Mouse (Mus musculus): ENCODE measurements around the gene Spg20. TPM values are rescaled to one million over a fixed set of nuclear protein-coding genes. Genes with fewer than 3 reads are reported as not detected.

Gene Spg20
- 18.7 and 21.3 TPM in 2 replicates for polyA plus RNA-seq (2015; fragmentation: Nextera tagmentation; extraction: Ambion mirVana)

GRCm38 (mm10) chr3:55111935-55112709 is at the start of gene Spg20:
Gene Spg20 (plus strand): TSS chr3:55112108.
- TF ChIP-seq EP300 (IDR thresholded peaks at IDR 0.05) = no peak
- peak; percentile 97 for TF ChIP-seq CTCF (IDR thresholded peaks at IDR 0.05)
- Histone ChIP-seq H3K27me3 (replicated peaks; ENCODE audit: insufficient read depth, low read length) (no peaks in the 10 kb centered on the region), H3K4me1 (ENCODE audit: insufficient read depth, low read depth, low read length) (peaks cover 9% of the 10 kb centered on the region; the same call in 1 of the 2 replicates), H3K36me3 (ENCODE audit: insufficient read depth, low read length) (no peaks in the 10 kb centered on the region), H3K9me3 (ENCODE audit: low read length) (no peaks in the 10 kb centered on the region), H3K9ac (replicated peaks; ENCODE audit: low read depth) (peak within 1 kb of the TSS; percentile 93), H3K4me3 (ENCODE audit: low read depth, low read length) (peak within 1 kb of the TSS; percentile 85), H3K4me2 (replicated peaks; ENCODE audit: low read depth, low read length) (peak within 1 kb of the TSS; percentile 72), H3K27ac (ENCODE audit: low read length) (peak within 1 kb of the TSS; percentile 90)
- DNase-seq (ENCODE audit: low spot score) (peak; percentile 95), ATAC-seq (peak; percentile 96)
- WGBS = under 1% methylated on average over 58 of the region's 58 CpGs

DNA sequence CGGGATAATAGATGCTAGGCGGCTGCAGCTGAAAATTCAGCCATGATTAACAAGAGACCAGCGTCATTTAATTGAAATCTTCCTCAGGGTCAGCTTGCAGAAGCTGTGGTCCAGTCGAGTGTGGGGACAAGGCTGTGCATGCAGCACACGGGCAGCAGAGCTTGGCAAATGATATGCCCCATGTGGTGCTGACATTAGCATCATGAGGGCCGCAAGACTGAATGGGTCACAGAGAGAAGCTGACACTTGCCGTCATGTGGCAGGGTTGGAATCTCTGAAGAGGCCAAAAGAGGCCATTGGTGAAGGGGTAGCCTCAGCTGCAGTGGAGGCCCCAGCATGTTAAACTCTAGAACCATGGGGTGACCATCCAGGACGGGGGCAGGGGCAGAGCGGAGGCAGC is 49.3 kb upstream of the Spg20 start:
- Histone ChIP-seq H3K27me3 (replicated peaks; ENCODE audit: insufficient read depth, low read length) (no peaks in the 10 kb centered on the region), H3K9ac (replicated peaks; ENCODE audit: low read depth) (no peak overlapping the region), H3K27ac (ENCODE audit: low read length) (no peak overlapping the region), H3K4me3 (ENCODE audit: low read depth, low read length) (no peak overlapping the region), H3K4me2 (replicated peaks; ENCODE audit: low read depth, low read length) (no peak overlapping the region), H3K36me3 (ENCODE audit: insufficient read depth, low read length) (no peaks in the 10 kb centered on the region), H3K4me1 (ENCODE audit: insufficient read depth, low read depth, low read length) (no peaks in the 10 kb centered on the region), H3K9me3 (ENCODE audit: low read length) (no peaks in the 10 kb centered on the region)
- no peak for DNase-seq (ENCODE audit: low spot score)
- TF ChIP-seq CTCF (IDR thresholded peaks at IDR 0.05) (no peak), EP300 (IDR thresholded peaks at IDR 0.05) (no peak)
- WGBS = 70% methylated on average over 9 of the region's 9 CpGs
- ATAC-seq = no peak

DNA sequence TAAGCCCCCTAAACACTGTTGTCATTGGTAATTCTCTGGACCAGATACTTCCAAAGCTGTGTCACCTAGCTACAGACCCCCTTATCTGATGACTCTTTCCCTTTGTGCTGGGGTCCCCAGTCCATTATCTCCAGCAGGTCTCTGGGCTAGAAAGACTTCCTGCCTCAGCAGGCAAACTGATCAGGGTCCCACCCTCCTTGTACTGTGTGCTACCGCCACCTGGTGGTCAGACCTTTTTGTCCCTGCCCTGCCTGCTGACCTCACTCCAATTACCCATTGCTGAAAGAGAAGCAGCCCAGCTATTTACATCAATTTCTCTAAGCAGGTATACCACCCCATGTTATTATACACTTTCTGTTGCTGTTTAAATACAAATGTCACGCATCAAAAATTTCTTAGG is 47.5 kb upstream of the Spg20 start:
- no peaks in the 10 kb centered on the region for H3K27me3 ChIP-seq (replicated peaks; ENCODE audit: insufficient read depth, low read length)
- H3K4me3 ChIP-seq (ENCODE audit: low read depth, low read length) = no peak overlapping the region
- DNase-seq (ENCODE audit: low spot score) = peak; percentile 56
- 10% methylated on average over 2 of the region's 2 CpGs for WGBS
- no peak overlapping the region for H3K27ac ChIP-seq (ENCODE audit: low read length)
- ATAC-seq = peak; percentile 44; the same call in 1 of the 2 replicates
- H3K4me2 ChIP-seq (replicated peaks; ENCODE audit: low read depth, low read length) = no peak overlapping the region
- no peaks in the 10 kb centered on the region for H3K9me3 ChIP-seq (ENCODE audit: low read length)
- H3K36me3 ChIP-seq (ENCODE audit: insufficient read depth, low read length) = no peaks in the 10 kb centered on the region
- TF ChIP-seq EP300 (IDR thresholded peaks at IDR 0.05) (no peak), CTCF (IDR thresholded peaks at IDR 0.05) (peak; percentile 89)
- no peaks in the 10 kb centered on the region for H3K4me1 ChIP-seq (ENCODE audit: insufficient read depth, low read depth, low read length)
- no peak overlapping the region for H3K9ac ChIP-seq (replicated peaks; ENCODE audit: low read depth)

DNA sequence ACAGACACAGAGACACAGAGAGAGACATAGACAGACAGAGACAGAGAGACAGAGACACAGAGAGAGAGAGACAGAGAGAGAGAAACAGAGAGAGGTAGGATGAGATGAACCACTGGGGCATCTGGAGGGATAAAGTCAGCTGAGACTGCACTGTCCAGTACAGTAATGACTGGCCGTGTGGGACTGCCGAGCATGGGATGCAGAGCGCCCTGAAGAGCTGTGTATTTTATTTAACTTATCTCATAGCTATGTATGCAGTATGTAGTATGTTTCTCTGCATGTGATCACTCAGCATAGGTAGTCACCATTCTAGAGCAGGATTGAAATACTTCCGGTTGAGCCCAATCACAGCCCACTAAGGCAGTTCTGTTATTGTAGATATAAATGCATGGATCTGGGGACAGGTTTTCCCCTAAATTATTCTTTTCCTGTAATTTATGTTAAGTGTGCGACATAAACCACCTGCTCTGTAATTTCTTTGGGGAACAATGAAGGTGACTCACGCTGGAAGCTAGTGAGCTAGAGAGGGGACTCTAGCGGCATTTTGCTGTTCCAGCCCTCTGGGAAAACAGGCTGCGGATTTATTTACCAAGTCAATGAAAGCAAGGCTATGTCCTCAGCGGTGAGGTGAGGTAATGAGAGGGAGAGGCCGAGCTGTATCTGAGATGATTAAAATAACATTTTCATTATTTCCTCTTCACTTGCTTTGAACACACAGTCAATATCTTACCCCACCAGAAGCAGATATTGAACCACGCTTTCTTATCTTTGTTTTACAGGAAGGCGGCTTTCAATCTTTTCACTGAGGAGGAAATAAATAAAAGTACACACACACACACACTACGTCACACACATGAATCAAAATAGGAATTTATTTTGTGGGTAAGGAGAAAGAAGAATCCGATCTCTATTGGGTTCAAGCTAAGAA is 45.9 kb upstream of the Spg20 start:
- ATAC-seq = no peak
- no peak for TF ChIP-seq CTCF (IDR thresholded peaks at IDR 0.05)
- TF ChIP-seq EP300 (IDR thresholded peaks at IDR 0.05) = no peak
- Histone ChIP-seq H3K36me3 (ENCODE audit: insufficient read depth, low read length) (no peaks in the 10 kb centered on the region), H3K9ac (replicated peaks; ENCODE audit: low read depth) (no peak overlapping the region), H3K9me3 (ENCODE audit: low read length) (no peaks in the 10 kb centered on the region), H3K4me2 (replicated peaks; ENCODE audit: low read depth, low read length) (no peak overlapping the region), H3K27ac (ENCODE audit: low read length) (no peak overlapping the region), H3K27me3 (replicated peaks; ENCODE audit: insufficient read depth, low read length) (no peaks in the 10 kb centered on the region), H3K4me3 (ENCODE audit: low read depth, low read length) (no peak overlapping the region), H3K4me1 (ENCODE audit: insufficient read depth, low read depth, low read length) (no peaks in the 10 kb centered on the region)
- 46% methylated on average over 14 of the region's 14 CpGs for WGBS
- DNase-seq (ENCODE audit: low spot score) = no peak

DNA sequence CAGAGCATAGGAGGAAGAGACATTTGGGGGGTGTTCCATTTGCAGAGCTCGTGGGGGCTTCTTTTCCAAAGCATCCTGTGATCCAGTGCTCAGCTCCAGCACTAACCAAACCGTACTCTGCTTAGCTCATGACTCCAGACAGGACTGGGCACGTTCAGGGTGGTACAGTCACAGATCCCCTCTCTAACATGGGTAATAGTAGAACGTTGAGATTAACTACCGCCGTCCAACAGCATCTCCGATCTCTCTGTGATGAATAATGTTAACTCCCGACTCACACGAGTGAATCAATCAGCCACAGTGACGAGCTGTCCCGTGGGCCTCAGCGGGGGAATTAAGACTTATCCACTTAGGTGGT is 45.3 kb upstream of the Spg20 start:
- H3K27me3 ChIP-seq (replicated peaks; ENCODE audit: insufficient read depth, low read length) = no peaks in the 10 kb centered on the region
- H3K36me3 ChIP-seq (ENCODE audit: insufficient read depth, low read length) = no peaks in the 10 kb centered on the region
- H3K27ac ChIP-seq (ENCODE audit: low read length) = no peak overlapping the region
- no peak overlapping the region for H3K4me2 ChIP-seq (replicated peaks; ENCODE audit: low read depth, low read length)
- no peaks in the 10 kb centered on the region for H3K4me1 ChIP-seq (ENCODE audit: insufficient read depth, low read depth, low read length)
- H3K4me3 ChIP-seq (ENCODE audit: low read depth, low read length) = no peak overlapping the region
- no peak for ATAC-seq
- no peak overlapping the region for H3K9ac ChIP-seq (replicated peaks; ENCODE audit: low read depth)
- TF ChIP-seq EP300 (IDR thresholded peaks at IDR 0.05) (no peak), CTCF (IDR thresholded peaks at IDR 0.05) (no peak)
- DNase-seq (ENCODE audit: low spot score) = no peak
- WGBS = 60% methylated on average over 12 of the region's 12 CpGs
- H3K9me3 ChIP-seq (ENCODE audit: low read length) = no peaks in the 10 kb centered on the region

DNA sequence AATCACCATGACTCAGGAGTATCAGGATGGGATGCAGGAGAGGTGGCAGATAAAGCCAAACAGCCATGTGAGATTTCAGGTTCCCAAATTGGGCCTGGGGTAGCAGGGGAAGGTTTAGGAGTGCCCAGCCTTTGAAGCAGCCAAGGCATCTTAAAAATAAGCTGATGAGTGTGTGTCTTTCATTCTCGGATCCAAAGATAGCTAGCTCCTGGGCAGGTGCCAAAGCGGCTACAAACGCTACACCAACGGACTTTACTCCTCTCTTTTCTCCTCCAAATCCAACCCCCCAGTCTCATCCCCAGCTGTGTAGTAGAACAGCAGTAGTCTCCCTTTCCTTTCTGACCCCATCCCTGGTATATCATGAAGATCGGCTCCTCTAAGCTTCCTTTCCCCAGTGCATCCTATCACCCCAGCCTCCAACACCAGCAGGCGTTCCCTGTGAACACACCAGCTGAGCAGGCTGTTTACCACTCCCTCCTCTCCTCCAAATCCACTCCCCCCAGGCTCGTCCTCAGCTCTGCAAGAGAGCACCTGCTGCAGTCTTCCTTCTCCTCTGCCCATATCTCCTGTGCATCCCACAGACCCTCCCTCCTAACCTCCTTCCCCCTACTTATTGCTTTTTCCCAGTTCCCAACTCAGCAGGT is 44.0 kb upstream of the Spg20 start:
- ATAC-seq (no peak), DNase-seq (ENCODE audit: low spot score) (no peak)
- H3K27me3 ChIP-seq (replicated peaks; ENCODE audit: insufficient read depth, low read length) = no peaks in the 10 kb centered on the region
- no peaks in the 10 kb centered on the region for H3K36me3 ChIP-seq (ENCODE audit: insufficient read depth, low read length)
- no peak overlapping the region for H3K9ac ChIP-seq (replicated peaks; ENCODE audit: low read depth)
- 28% methylated on average over 7 of the region's 7 CpGs for WGBS
- H3K4me2 ChIP-seq (replicated peaks; ENCODE audit: low read depth, low read length) = no peak overlapping the region
- no peaks in the 10 kb centered on the region for H3K9me3 ChIP-seq (ENCODE audit: low read length)
- no peak overlapping the region for H3K4me3 ChIP-seq (ENCODE audit: low read depth, low read length)
- H3K27ac ChIP-seq (ENCODE audit: low read length) = no peak overlapping the region
- H3K4me1 ChIP-seq (ENCODE audit: insufficient read depth, low read depth, low read length) = no peaks in the 10 kb centered on the region
- TF ChIP-seq CTCF (IDR thresholded peaks at IDR 0.05) (no peak), EP300 (IDR thresholded peaks at IDR 0.05) (no peak)
